Mouse (Mus musculus) hematopoietic stem cell, adult 5-6 weeks (primary cell): ENCODE data around the gene Fezf1. TPM values are rescaled to one million over a fixed set of nuclear protein-coding genes. Genes with fewer than 3 reads are reported as not detected.
A peak's percentile ranks its signal among the peaks of the same experiment; 100 is the strongest.

Experiments
- ATAC-seq, 2 experiments: fragments of 125-278 bp in 1 of 2; replicated peaks in 1 of 2; 2 replicates each; pipeline ENCODE4 v1.8.0; 2016 to 2017; ENCODE audit warnings: inconsistent platforms in 2 of 2, mild to moderate bottlenecking in 2 of 2, moderate number of reproducible peaks in 2 of 2, low read depth in 1 of 2, moderate TSS enrichment in 1 of 2; ENCODE audit not compliant: low FRiP score in 2 of 2, poor library complexity in 2 of 2, severe bottlenecking in 2 of 2, insufficient read depth in 1 of 2, low TSS enrichment in 1 of 2
- total RNA-seq: library from RNA; stranded (forward); fragments of 172-1452, 232-1000 nt; gene quantifications from 2 replicates; pipeline ENCODE4 v1.2.3, GENCODE M21; 2017

The Fezf1 gene
- total RNA-seq, 1 experiment from 2014 or later, result not detected

- no peak for ATAC-seq
These were observed 2.3 kb upstream of the Fezf1 start for GRCm38 (mm10) chr6:23250288-23250955.

DNA sequence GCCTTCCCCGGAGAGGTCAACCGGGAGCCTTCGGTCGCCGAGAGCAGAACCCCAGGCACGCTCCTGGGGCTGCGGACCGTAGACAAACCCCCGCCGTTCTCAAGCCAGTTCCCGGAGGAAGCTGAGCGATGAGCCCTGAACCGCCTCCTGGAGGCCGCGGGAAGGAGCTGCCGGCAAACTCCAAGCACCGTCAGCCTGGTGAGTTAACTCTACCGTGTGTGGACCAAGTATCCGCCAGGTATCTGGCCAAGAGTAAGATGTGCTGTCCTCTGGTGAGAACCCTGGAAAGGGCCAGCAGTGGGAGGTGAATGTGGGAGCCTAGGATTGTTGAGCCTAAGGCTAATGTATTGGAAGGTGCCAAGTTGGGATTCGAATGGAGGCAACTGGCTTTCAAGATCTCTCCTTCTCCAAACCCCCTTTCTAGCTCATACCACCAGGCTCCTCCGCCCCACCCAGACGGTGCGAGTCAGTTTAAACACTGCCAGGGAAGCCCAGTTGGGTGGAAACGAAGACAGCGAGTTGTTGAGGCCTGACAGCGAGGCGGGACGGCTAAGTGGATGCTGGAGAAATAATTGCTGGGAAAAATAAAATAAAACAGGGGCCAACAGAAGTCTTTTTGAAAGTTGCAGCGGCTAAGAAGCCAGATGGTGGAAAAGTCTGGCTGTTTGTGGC is 1.6 kb upstream of the Fezf1 start:
- peak in 1 of 2 experiments; percentile 31; a peak in 2 of 4 replicates for ATAC-seq

- ATAC-seq, result no peak
These were observed 865 bp upstream of the Fezf1 start for GRCm38 (mm10) chr6:23249053-23249401.

- ATAC-seq, result peak in 1 of 2 experiments; percentile 27; a peak in 2 of 4 replicates
These were observed 450 bp downstream of the Fezf1 start for GRCm38 (mm10) chr6:23247512-23248312.

DNA sequence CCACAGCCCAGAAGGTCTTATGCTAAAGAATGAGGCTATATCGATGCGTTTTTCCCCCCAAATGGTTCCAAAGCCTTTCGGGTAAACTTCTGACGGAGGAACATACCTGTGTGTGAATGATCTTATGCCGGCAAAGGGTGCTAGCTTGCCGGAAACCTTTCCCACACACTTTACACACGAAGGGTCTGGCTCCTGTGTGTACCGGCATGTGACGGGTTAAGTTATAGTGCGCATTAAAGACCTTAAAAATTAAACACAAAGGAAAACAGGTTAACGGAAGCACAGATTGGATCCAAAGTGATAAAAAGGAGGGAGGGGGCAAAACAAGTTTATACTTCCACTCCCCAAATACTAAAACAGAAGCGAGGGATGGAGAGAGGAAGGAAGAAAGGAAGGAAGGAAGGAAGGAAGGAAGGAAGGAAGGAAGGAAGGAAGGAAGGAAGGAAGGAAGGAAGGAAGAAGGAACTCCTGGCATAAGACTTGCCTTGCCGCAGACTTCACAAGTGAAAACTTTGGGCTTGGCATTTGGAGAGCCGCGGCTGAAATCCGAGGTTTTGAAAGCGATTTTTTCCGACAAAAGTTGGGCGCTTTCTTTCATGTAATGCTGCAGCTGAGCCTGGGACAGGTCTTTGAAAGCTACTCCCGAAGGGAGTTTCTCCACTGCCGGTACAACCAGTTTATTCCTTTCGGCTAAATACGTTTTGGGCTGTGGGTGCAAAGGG is 1.2 kb downstream of the Fezf1 start:
- ATAC-seq, result no peak

- no peak for ATAC-seq
These were observed 1.9 kb downstream of the Fezf1 start for GRCm38 (mm10) chr6:23246061-23246789.

- no peak for ATAC-seq
These were observed 2.6 kb downstream of the Fezf1 start for GRCm38 (mm10) chr6:23245545-23246011.

- ATAC-seq, result no peak
These were observed 3.0 kb downstream of the Fezf1 start for GRCm38 (mm10) chr6:23245121-23245520.

GRCm38 (mm10) chr6:23243821-23244760 is 4.1 kb downstream of the Fezf1 start:
- no peak for ATAC-seq

- no peak for ATAC-seq
These were observed 36.7 kb downstream of the Fezf1 start for GRCm38 (mm10) chr6:23211499-23211898.

GRCm38 (mm10) chr6:23207791-23208190 is 40.4 kb downstream of the Fezf1 start:
- no peak for ATAC-seq

GRCm38 (mm10) chr6:23202630-23203029 is 45.5 kb downstream of the Fezf1 start:
- ATAC-seq, result no peak

Other genes with a start within 250 kb of the Fezf1 start
- not detected in 2 replicates for gene Aass, start 115.4 kb downstream of the Fezf1 start, total RNA-seq